Mouse (Mus musculus) ES-E14 (cell line): ENCODE data around the gene Aunip. TPM values are rescaled to one million over a fixed set of nuclear protein-coding genes. Genes with fewer than 3 reads are reported as not detected.

Experiments used
- DNase-seq: peaks from one replicate; pipeline ENCODE4 v3.0.0-alpha.2; 2013; ENCODE audit warnings: low read depth, low spot score
- H3K27ac ChIP-seq: 2 replicates; pipeline ENCODE4 v1.5.1; 2012; ENCODE audit warnings: low read depth, mild to moderate bottlenecking, low read length, moderate library complexity, mixed read lengths; ENCODE audit not compliant: poor library complexity, insufficient read depth, severe bottlenecking
- H3K36me3 ChIP-seq: 2 replicates; pipeline ENCODE4 v1.6.1; 2012; ENCODE audit warnings: mild to moderate bottlenecking, low read length, moderate library complexity, mixed read lengths; ENCODE audit not compliant: control insufficient read depth, poor library complexity, insufficient read depth, severe bottlenecking
- H3K4me1 ChIP-seq, 2 experiments: fragments of 150-350 bp in 1 of 2; sonication (generic) in 1 of 2; 2 replicates each; pipeline ENCODE4 v1.6.1; 2012; ENCODE audit warnings: low read length in 2 of 2, mild to moderate bottlenecking in 1 of 2, mixed read lengths in 1 of 2; ENCODE audit not compliant: control insufficient read depth in 2 of 2, insufficient read depth in 2 of 2, poor library complexity in 1 of 2
- H3K4me3 ChIP-seq, 2 experiments: fragments of 150-350 bp in 1 of 2; sonication (generic) in 1 of 2; 2 replicates each; pipeline ENCODE4 v1.5.1; 2012; ENCODE audit warnings: low read length in 2 of 2, low read depth in 1 of 2, mild to moderate bottlenecking in 1 of 2, mixed read lengths in 1 of 2; ENCODE audit not compliant: insufficient read depth in 1 of 2, poor library complexity in 1 of 2, severe bottlenecking in 1 of 2
- H3K9ac ChIP-seq: 2 replicates; pipeline ENCODE4 v1.6.1; 2012; ENCODE audit warnings: low read depth, mild to moderate bottlenecking, low read length, mixed read lengths; ENCODE audit not compliant: poor library complexity, insufficient read depth, severe bottlenecking
- H3K9me3 ChIP-seq: fragments of 150-350 bp; sonication (generic); 2 replicates; pipeline ENCODE4 v1.6.1; 2012; ENCODE audit warnings: low read depth, mild to moderate bottlenecking, low read length; ENCODE audit not compliant: control insufficient read depth, insufficient read depth
- CHD2 ChIP-seq: IDR thresholded peaks from 2 replicates; pipeline ENCODE4 v1.6.1; 2014; ENCODE audit warnings: mild to moderate bottlenecking, low read depth, low read length, inconsistent platforms
- HCFC1 ChIP-seq: IDR thresholded peaks from 2 replicates; pipeline ENCODE4 v1.6.1; 2012; ENCODE audit warnings: low read length, inconsistent platforms, borderline replicate concordance; ENCODE audit not compliant: insufficient read depth
- MAFK ChIP-seq: IDR thresholded peaks from 2 replicates; pipeline ENCODE4 v1.6.1; 2014; ENCODE audit warnings: mild to moderate bottlenecking, low read depth, low read length, inconsistent platforms; ENCODE audit not compliant: insufficient read depth
- ZC3H11A ChIP-seq: IDR thresholded peaks from 2 replicates; pipeline ENCODE4 v1.6.1; 2012; ENCODE audit warnings: low read depth, mild to moderate bottlenecking, inconsistent platforms, low read length, borderline replicate concordance
- ZNF384 ChIP-seq: IDR thresholded peaks from 2 replicates; pipeline ENCODE4 v1.6.1; 2012; ENCODE audit warnings: low read depth, low read length, inconsistent platforms
- in situ Hi-C, 2 experiments: fragments of 600-800 bp; cut with MboI; formaldehyde crosslinking; loops; one replicate each; pipeline ENCODE4 v1.15.1; 2025; ENCODE audit warnings: low sequenced_read_pairs in 2 of 2, inconsistent platforms in 1 of 2; ENCODE audit not compliant: unreplicated experiment in 2 of 2
- total RNA-seq: library from RNA; depleted of rRNA; stranded (reverse); fragments of 300-350 nt; gene quantifications from 2 replicates; pipeline ENCODE4 v1.2.3, GENCODE M21; 2012

Aunip gene
- total RNA-seq, 1 experiment, result 18.3 TPM

- no peak for DNase-seq
- no peaks in the 10 kb centered on the region for H3K9me3 ChIP-seq
- no peak for TF ChIP-seq ZNF384
- no peak for TF ChIP-seq CHD2
- no peak for TF ChIP-seq MAFK
- no peak for TF ChIP-seq HCFC1
- TF ChIP-seq ZC3H11A, result no peak
- peak overlapping the region; percentile 46; the same call in 1 of the 2 replicates for H3K27ac ChIP-seq
- in situ Hi-C loops, result no loop called here
- H3K4me3 ChIP-seq, result no peak overlapping the region
- H3K4me1 ChIP-seq, result peaks cover 0 to 6% of the 10 kb centered on the region in 2 experiments; a peak in 1 of 4 replicates
- peaks cover 4% of the 10 kb centered on the region; the same call in 1 of the 2 replicates for H3K36me3 ChIP-seq
- no peak overlapping the region for H3K9ac ChIP-seq
Observed at GRCm38 (mm10) chr4:134481270-134481669, 29.5 kb upstream of the Aunip start.

GRCm38 (mm10) chr4:134482442-134482841 lies 28.4 kb upstream of the Aunip start:
- in situ Hi-C loops, result no loop called here
- TF ChIP-seq ZNF384 (no peak), MAFK (0 out of 2 replicates have a peak, but pooled peaks have one; percentile 16)
- peaks cover 0 to 6% of the 10 kb centered on the region in 2 experiments; a peak in 1 of 4 replicates for H3K4me1 ChIP-seq
- no peak for DNase-seq
- no peaks in the 10 kb centered on the region for H3K36me3 ChIP-seq
- H3K4me3 ChIP-seq, result no peak overlapping the region
- no peak overlapping the region for H3K9ac ChIP-seq
- peak overlapping the region; percentile 9; the same call in 1 of the 2 replicates for H3K27ac ChIP-seq
- no peaks in the 10 kb centered on the region for H3K9me3 ChIP-seq

GRCm38 (mm10) chr4:134483078-134483688 lies 27.6 kb upstream of the Aunip start:
- H3K4me1 ChIP-seq, result peaks cover 0 to 5% of the 10 kb centered on the region in 2 experiments; a peak in 1 of 4 replicates
- no peaks in the 10 kb centered on the region for H3K36me3 ChIP-seq
- no peak for DNase-seq
- TF ChIP-seq CHD2 (no peak), MAFK (no peak), ZNF384 (no peak)
- H3K9ac ChIP-seq, result no peak overlapping the region
- H3K27ac ChIP-seq, result no peak overlapping the region
- in situ Hi-C loops, result no loop called here
- no peak overlapping the region for H3K4me3 ChIP-seq
- H3K9me3 ChIP-seq, result no peaks in the 10 kb centered on the region

GRCm38 (mm10) chr4:134483696-134484095 lies 27.1 kb upstream of the Aunip start:
- Histone ChIP-seq H3K9ac (no peak overlapping the region), H3K4me1 (peaks cover 0 to 4% of the 10 kb centered on the region in 2 experiments; a peak in 1 of 4 replicates), H3K9me3 (no peaks in the 10 kb centered on the region), H3K36me3 (no peaks in the 10 kb centered on the region), H3K4me3 (no peak overlapping the region), H3K27ac (no peak overlapping the region)
- in situ Hi-C loops, result no loop called here
- TF ChIP-seq ZC3H11A, result no peak
- no peak for TF ChIP-seq HCFC1
- no peak for TF ChIP-seq CHD2
- TF ChIP-seq MAFK, result no peak
- no peak for TF ChIP-seq ZNF384
- no peak for DNase-seq

- Histone ChIP-seq H3K4me3 (no peak overlapping the region), H3K27ac (no peak overlapping the region), H3K36me3 (no peaks in the 10 kb centered on the region), H3K9me3 (no peaks in the 10 kb centered on the region), H3K9ac (no peak overlapping the region), H3K4me1 (peaks cover 0 to 4% of the 10 kb centered on the region in 2 experiments; a peak in 1 of 4 replicates)
- DNase-seq, result no peak
- TF ChIP-seq ZNF384 (no peak), MAFK (no peak), ZC3H11A (no peak), HCFC1 (no peak), CHD2 (no peak)
- in situ Hi-C loops, result no loop called here
Observed at GRCm38 (mm10) chr4:134484231-134484630, 26.6 kb upstream of the Aunip start.
